Mouse (Mus musculus): ENCODE results near the gene Atp5d. TPM values are rescaled to one million over a fixed set of nuclear protein-coding genes. Genes with fewer than 3 reads are reported as not detected.

Gene Atp5d
- polyA plus RNA-seq, 1 experiment from 2014 or later = 481 TPM

DNA sequence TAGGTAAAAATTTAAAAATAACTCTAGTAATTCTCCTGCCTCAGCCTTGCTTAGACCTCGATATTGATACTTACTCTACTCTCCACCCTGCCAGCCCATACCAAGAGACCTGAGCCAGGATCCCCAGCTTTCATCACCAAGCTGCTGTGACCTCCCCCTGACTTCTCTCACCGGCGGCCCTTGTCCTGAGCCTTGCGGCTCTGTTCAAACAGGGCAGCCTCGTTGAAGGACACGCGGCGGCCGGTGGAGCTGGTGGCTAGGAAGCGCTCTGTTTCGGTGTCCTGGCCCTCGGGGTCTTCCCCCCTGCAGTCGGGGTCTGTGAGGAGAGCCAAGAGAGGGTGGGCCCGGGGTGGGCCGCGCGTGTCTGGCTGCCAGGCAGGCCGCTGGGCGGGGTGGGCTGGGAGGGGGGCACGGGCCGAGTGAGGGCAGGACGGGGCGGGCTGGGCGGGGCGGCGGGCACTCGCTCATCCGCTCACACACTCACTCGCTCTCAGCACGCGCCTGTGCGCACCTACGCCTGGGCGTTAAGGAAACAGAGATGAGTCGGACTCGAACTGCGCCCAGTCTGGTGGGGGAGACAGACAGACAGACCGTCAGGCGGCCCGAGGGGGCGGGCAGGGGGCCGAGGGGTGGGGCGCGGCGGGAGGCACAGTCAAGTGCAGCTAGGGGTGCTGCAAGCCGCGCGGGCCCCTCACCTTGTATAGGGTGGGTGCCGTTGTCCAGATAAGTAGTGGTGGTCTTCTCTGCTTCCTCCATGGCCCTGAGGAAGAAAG lies 2.1 kb upstream of the Atp5d start:
- Histone ChIP-seq H3K9me3 (no peaks in the 10 kb centered on the region), H3K4me1 (replicated peaks) (peaks cover 58% of the 10 kb centered on the region), H3K36me3 (peaks cover 49% of the 10 kb centered on the region), H3K27me3 (peaks cover 17% of the 10 kb centered on the region), H3K27ac (replicated peaks) (peak overlapping the region; percentile 97; the same call in 1 of the 2 replicates), H3K4me2 (peak overlapping the region; percentile 92), H3K9ac (peak overlapping the region; percentile 97), H3K4me3 (peak overlapping the region; percentile 83)
- WGBS = 13% methylated on average over 36 of the region's 49 CpGs
- ATAC-seq (ENCODE audit: low read depth) = no peak

DNA sequence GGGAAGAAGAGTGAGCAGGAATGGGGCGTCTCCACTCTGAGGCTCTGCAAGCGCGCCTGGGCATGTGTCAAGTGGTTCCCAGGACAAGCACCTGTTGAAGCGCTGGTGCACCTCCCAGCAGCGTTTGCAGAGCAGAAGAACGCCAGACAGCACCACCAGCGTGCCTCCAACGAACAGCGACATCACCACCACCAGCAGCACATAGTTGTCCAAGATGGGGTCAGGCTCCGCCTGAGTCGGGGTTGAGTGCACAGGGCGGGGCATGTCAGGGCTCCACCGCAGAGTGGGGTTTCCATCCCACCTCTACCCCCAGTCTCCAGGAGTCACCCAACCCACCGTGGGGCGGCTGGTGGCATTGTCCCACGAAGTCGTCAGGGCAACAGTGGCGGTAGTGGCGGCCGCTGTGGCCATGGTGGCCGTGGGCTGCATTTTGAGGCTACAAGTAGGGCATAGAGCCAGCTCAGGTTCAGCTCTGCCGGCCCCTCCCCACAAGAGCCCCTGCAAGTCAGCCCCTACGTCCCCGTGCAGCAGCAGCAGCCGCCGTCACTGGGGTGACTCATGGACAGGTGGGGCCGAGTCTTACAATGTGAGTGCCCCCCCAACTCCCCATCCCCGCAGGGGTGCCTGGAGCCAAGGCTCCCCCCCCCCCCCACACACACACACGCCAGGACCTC lies 1.3 kb upstream of the Atp5d start:
- peaks cover 56% of the 10 kb centered on the region for H3K4me1 ChIP-seq (replicated peaks)
- peak overlapping the region; percentile 97 for H3K27ac ChIP-seq (replicated peaks)
- no peak; the same call in 1 of the 2 replicates for ATAC-seq (ENCODE audit: low read depth)
- H3K4me3 ChIP-seq = peak overlapping the region; percentile 83
- WGBS = 4% methylated on average over 28 of the region's 29 CpGs
- H3K27me3 ChIP-seq = peaks cover 17% of the 10 kb centered on the region
- peak overlapping the region; percentile 97 for H3K9ac ChIP-seq
- H3K9me3 ChIP-seq = no peaks in the 10 kb centered on the region
- H3K4me2 ChIP-seq = peak overlapping the region; percentile 92
- peaks cover 42% of the 10 kb centered on the region for H3K36me3 ChIP-seq

DNA sequence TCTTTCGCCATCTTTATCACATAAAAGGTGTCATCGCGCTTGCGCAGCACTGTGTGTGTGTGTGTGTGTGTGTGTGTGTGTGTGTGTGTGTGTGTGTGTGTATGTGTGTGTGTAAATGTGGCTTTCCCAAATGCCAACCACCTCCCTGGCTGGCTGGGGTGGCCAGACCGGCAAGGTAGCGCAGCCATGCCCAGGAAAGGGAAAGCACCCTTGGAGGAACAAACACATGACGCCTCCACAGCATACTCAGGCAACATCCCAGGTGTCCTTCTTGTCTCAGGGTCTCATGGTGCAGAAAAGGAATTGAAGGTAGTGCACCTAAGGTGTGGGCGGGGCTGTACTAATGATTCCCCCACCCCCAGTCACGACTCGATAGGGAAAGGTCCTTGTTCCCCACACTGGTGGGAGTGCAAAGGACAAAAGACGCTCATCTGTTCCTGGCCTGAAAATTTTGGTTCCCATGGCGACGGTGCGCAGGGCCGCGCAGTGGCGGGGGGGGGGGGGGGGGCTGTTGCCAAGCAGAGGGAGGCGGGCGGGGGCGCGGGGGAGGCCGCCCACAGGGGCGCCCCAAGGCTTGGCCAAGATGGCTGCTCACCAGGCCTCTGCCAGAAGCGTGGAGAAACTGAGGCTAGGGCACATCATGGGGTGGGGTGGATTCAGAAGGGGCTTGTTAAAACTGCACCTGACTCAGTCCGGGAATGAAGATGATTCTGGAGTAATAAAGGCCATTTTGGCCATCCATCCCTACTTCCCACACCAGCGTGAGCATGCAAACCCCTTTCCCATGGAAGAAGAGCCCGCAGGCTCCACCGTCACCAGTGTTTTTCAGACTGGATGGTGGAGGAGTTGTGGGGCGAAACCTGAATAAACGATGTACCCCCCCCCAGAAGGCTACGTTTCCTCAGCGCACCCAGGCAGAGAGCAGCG lies 543 bp upstream of the Atp5d start:
- H3K27me3 ChIP-seq = peaks cover 17% of the 10 kb centered on the region
- peak overlapping the region; percentile 83 for H3K4me3 ChIP-seq
- no peak for ATAC-seq (ENCODE audit: low read depth)
- no peaks in the 10 kb centered on the region for H3K9me3 ChIP-seq
- 3% methylated on average over 31 of the region's 33 CpGs for WGBS
- H3K36me3 ChIP-seq = peaks cover 34% of the 10 kb centered on the region
- peak overlapping the region; percentile 97 for H3K27ac ChIP-seq (replicated peaks)
- peak overlapping the region; percentile 97 for H3K9ac ChIP-seq
- peaks cover 58% of the 10 kb centered on the region for H3K4me1 ChIP-seq (replicated peaks)
- H3K4me2 ChIP-seq = peak overlapping the region; percentile 92

DNA sequence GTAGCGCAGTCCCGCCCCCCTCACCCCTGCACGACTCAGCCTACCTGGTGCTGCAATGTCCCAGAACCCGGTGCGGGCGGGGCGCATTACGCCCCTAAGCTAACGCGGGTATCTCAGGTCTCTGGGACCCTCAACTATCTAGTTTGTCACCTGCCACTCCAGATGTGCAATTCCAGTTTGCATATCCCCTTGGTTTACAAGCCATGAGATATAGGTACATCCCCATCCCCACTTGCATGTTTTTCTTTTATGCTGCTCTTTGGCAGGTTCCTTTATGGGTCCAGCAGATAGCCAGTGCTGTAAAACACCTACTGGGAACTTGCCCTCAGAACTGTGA lies 975 bp downstream of the Atp5d start:
- H3K4me3 ChIP-seq = peak overlapping the region; percentile 83
- peaks cover 17% of the 10 kb centered on the region for H3K27me3 ChIP-seq
- peak overlapping the region; percentile 92 for H3K4me2 ChIP-seq
- H3K9ac ChIP-seq = peak overlapping the region; percentile 97
- peaks cover 28% of the 10 kb centered on the region for H3K36me3 ChIP-seq
- ATAC-seq (ENCODE audit: low read depth) = no peak
- H3K4me1 ChIP-seq (replicated peaks) = peaks cover 68% of the 10 kb centered on the region
- WGBS = 0% methylated on average over 10 of the region's 10 CpGs
- H3K9me3 ChIP-seq = no peaks in the 10 kb centered on the region
- peak overlapping the region; percentile 97 for H3K27ac ChIP-seq (replicated peaks)

DNA sequence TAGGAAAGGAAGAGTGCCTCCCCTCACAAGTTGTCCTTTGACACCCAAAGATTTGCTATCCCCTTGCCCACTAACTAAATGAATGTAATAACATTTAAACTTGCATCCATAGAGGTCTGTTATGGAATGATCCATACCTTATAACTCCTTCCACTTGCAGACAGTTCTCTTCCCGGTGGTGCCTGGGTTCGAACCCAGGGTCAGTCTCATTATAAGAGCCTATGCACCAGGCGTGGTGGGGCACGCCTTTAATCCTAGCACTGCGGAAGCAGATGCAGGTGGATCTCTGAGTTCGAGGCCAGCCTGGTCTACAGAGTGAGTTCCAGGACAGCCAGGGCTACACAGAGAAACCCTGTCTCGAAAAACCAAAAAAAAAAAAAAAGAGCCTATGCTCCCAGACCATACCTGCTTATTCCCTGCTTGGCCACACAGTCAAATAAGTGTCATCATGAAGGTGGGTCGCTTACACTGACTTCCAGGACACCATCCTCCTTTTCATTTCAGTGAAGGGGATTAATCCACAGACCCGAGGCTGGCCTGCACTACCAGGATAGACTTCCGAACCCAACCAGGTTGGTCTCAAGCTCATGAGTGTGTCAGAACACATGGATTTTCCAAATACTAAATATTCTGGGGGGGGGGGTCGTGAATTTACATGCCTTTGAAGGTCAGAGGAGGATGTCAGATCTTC lies 1.7 kb downstream of the Atp5d start:
- H3K9me3 ChIP-seq = no peaks in the 10 kb centered on the region
- H3K27me3 ChIP-seq = peaks cover 17% of the 10 kb centered on the region
- H3K27ac ChIP-seq (replicated peaks) = peak overlapping the region; percentile 97
- peaks cover 72% of the 10 kb centered on the region for H3K4me1 ChIP-seq (replicated peaks)
- H3K4me2 ChIP-seq = peak overlapping the region; percentile 93; the same call in 1 of the 2 replicates
- 74% methylated on average over 11 of the region's 11 CpGs for WGBS
- no peak for ATAC-seq (ENCODE audit: low read depth)
- H3K4me3 ChIP-seq = peak overlapping the region; percentile 83; the same call in 1 of the 2 replicates
- H3K36me3 ChIP-seq = peaks cover 28% of the 10 kb centered on the region
- H3K9ac ChIP-seq = no peak overlapping the region

DNA sequence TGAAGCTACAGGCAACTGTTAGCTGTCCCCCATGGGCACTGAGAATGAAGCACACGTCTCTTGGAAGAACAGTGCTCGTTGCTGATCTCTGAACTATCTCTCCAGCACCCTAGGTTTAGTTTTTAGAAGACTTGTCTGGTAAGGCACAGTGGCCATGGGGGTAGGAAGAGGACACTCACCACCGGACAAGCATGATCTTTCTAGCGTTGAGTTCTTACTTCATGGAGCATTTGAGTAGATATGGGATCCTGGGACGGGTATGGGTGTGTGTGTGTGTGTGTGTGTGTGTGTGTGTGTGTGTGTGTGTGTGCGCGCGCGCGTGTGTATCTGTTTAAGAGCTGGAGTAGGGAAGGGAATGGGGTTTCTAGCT lies 2.2 kb downstream of the Atp5d start, which contains the start of gene Cbarp:
Cbarp (minus strand) TSS at position 170 of the 370 bp plus-strand sequence.
- Histone ChIP-seq H3K27me3 (peaks cover 14% of the 10 kb centered on the region), H3K9me3 (no peaks in the 10 kb centered on the region), H3K36me3 (peaks cover 28% of the 10 kb centered on the region), H3K27ac (replicated peaks) (peak within 1 kb of the TSS; percentile 97), H3K4me1 (replicated peaks) (peaks cover 78% of the 10 kb centered on the region), H3K4me2 (peak within 1 kb of the TSS; percentile 93), H3K4me3 (peak within 1 kb of the TSS; percentile 83), H3K9ac (peak within 1 kb of the TSS; percentile 97)
- ATAC-seq (ENCODE audit: low read depth) = no peak
- WGBS = 76% methylated on average over 10 of the region's 10 CpGs

DNA sequence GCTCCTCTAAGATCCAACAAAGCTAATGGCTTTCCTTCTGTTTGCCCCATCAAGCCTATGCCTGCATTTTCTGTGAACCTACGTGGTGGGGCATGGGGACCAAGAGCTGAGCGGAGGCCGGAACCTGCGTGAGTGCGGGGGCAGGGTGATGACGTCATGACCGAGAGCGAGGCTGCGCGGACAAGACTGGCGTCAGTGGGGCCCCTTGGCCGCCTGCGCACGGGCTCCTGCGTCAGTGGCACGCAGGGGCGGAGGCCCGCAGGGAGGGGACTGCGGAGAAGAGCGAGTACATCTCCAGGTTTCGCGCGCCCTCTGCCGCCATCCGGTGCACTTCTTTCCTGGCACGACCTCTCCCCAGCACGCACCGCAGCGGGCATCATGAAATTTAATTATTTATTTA lies 2.8 kb downstream of the Atp5d start:
- peak; percentile 52 for ATAC-seq (ENCODE audit: low read depth)
- peaks cover 8% of the 10 kb centered on the region for H3K27me3 ChIP-seq
- under 1% methylated on average over 29 of the region's 29 CpGs for WGBS
- H3K36me3 ChIP-seq = peaks cover 28% of the 10 kb centered on the region
- H3K9me3 ChIP-seq = no peaks in the 10 kb centered on the region
- peak overlapping the region; percentile 93 for H3K4me2 ChIP-seq
- peaks cover 81% of the 10 kb centered on the region for H3K4me1 ChIP-seq (replicated peaks)
- H3K4me3 ChIP-seq = peak overlapping the region; percentile 67
- H3K27ac ChIP-seq (replicated peaks) = peak overlapping the region; percentile 90
- H3K9ac ChIP-seq = peak overlapping the region; percentile 64

DNA sequence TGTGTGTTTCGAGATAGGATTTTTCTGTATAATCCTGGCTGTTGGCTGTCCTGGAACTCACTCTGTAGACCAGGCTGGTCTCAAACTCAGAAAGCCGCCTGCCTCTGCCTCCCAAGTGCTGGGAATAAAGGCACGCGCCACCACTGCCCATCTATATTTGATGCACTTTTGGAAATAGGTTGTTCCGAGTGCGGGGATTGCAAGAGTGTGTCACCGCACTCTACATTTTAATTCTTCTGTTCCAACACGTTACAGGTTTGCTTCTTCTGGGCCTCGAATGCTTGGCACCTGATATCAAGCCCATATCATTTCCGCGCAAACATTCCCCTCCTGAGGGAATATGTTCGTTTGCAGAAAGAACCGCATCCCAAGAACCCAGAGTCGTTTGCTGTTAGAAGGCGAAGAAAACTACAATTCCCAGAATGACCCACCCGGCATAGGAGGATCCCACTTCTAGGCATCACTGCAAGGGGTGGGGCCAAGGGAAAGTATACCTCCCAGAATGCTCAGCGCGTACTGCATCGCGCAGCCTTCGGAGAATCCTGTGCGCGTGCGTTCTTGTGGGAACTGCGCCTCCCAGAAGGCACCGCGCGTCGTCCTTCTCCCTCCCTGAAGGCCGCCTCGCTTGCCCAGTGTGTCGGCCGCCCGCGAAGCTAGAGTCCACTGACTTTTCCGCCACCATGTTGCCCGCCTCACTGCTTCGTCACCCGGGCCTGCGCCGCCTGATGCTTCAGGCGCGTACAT lies 3.5 kb downstream of the Atp5d start:
- peak; percentile 88 for ATAC-seq (ENCODE audit: low read depth)
- Histone ChIP-seq H3K4me2 (peak overlapping the region; percentile 93), H3K4me1 (replicated peaks) (peaks cover 80% of the 10 kb centered on the region), H3K9me3 (no peaks in the 10 kb centered on the region), H3K27ac (replicated peaks) (peak overlapping the region; percentile 90), H3K4me3 (peak overlapping the region; percentile 67), H3K36me3 (peaks cover 34% of the 10 kb centered on the region), H3K9ac (peak overlapping the region; percentile 86), H3K27me3 (peaks cover 3% of the 10 kb centered on the region; the same call in 1 of the 2 replicates)
- under 1% methylated on average over 43 of the region's 43 CpGs for WGBS

DNA sequence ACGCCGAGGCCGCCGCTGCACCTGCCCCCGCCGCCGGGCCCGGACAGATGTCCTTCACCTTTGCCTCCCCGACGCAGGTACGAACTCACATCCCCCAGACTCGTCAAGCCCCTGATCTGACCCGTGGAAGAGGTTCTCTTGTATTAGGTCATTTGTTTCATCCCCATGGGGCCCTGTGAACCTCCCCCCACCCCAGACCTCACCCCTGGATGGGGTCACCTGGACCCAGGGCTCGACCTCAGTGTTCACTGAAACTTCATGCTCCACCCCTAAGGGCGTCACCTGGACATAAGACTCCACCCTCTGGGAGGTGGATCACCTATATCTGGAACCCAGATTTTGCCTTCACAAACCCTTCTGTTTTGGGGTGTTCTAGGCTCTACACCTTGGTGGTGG lies 4.1 kb downstream of the Atp5d start:
- peak overlapping the region; percentile 86 for H3K9ac ChIP-seq
- H3K4me1 ChIP-seq (replicated peaks) = peaks cover 80% of the 10 kb centered on the region
- ATAC-seq (ENCODE audit: low read depth) = no peak
- peak overlapping the region; percentile 93 for H3K4me2 ChIP-seq
- 0% methylated on average over 15 of the region's 15 CpGs for WGBS
- peak overlapping the region; percentile 67 for H3K4me3 ChIP-seq
- peaks cover 34% of the 10 kb centered on the region for H3K36me3 ChIP-seq
- peak overlapping the region; percentile 90 for H3K27ac ChIP-seq (replicated peaks)
- no peaks in the 10 kb centered on the region for H3K9me3 ChIP-seq
- no peaks in the 10 kb centered on the region for H3K27me3 ChIP-seq

DNA sequence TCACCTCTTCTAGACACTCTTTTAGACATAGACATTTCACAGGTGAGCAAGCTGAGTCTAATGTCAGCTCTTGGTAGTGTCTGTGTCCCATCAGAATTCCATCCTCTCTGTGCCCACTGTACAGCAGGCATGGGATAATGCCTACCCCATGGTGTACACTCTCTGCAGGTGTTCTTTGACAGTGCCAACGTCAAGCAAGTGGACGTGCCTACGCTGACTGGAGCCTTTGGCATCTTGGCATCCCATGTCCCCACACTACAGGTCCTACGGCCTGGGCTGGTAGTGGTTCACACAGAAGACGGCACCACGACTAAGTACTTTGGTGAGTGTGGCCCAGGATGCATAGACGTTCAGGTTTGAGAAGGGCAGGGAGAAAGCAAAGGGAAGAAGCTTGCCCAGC lies 5.2 kb downstream of the Atp5d start:
- Histone ChIP-seq H3K4me3 (0 out of 2 replicates have a peak overlapping the region, but pooled peaks have one; percentile 67), H3K9me3 (no peaks in the 10 kb centered on the region), H3K36me3 (peaks cover 34% of the 10 kb centered on the region), H3K4me1 (replicated peaks) (peaks cover 75% of the 10 kb centered on the region), H3K27me3 (no peaks in the 10 kb centered on the region), H3K27ac (replicated peaks) (no peak overlapping the region), H3K4me2 (peak overlapping the region; percentile 93), H3K9ac (0 out of 2 replicates have a peak overlapping the region, but pooled peaks have one; percentile 22)
- WGBS = 94% methylated on average over 7 of the region's 7 CpGs
- no peak for ATAC-seq (ENCODE audit: low read depth)
